ENCODE assay signal across 19 mouse cellular contexts in genomic region chr8:77775526-77775925, GRCm38 (mm10). TPM values are rescaled to one million over a fixed set of nuclear protein-coding genes. Genes with fewer than 3 reads are reported as not detected.
"Had no signal": no experiment of that assay in that cellular context is flagged by ENCODE, and none has a peak within 500 bp of the region (broad histone marks: within the 10 kb centered on the region; RNA-seq: fewer than 3 reads in every experiment).

No protein-coding gene starts in this region.

- ATAC-seq: liver, postnatal 0 days had no signal

- H3K9ac ChIP-seq: limb, embryonic 12.5 days; limb, embryonic 15.5 days; liver, embryonic 14.5 days; liver, postnatal 0 days; lung, embryonic 14.5 days; neural tube, embryonic 13.5 days had no signal

- H3K36me3 ChIP-seq: limb, embryonic 12.5 days; limb, embryonic 15.5 days; midbrain, embryonic 10.5 days; neural tube, embryonic 13.5 days had no signal

- H3K4me3 ChIP-seq: limb, embryonic 12.5 days; limb, embryonic 15.5 days; megakaryocyte, embryonic 14.5 days; midbrain, embryonic 10.5 days; neural tube, embryonic 13.5 days had no signal

- H3K27me3 ChIP-seq: limb, embryonic 12.5 days; limb, embryonic 15.5 days; megakaryocyte, embryonic 14.5 days; neural tube, embryonic 13.5 days had no signal

- H3K9me3 ChIP-seq: limb, embryonic 12.5 days; limb, embryonic 15.5 days; midbrain, embryonic 10.5 days; neural tube, embryonic 13.5 days had no signal

- H3K4me2 ChIP-seq: limb, embryonic 12.5 days; limb, embryonic 15.5 days; liver, embryonic 11.5 days; lung, embryonic 14.5 days; neural tube, embryonic 13.5 days had no signal

- H3K4me1 ChIP-seq: limb, embryonic 12.5 days; limb, embryonic 15.5 days; megakaryocyte, embryonic 14.5 days; midbrain, embryonic 10.5 days; neural tube, embryonic 13.5 days had no signal

- DNase-seq: kidney, postnatal 10 days; liver, postnatal 0 days; lung, embryonic 14.5 days; midbrain, embryonic 14.5 days; retina, postnatal 1 day; right cerebral cortex, postnatal 25 days; spleen, adult 18-20 months; thymus, adult 2 months; thymus, postnatal 14 days; thymus, postnatal 4 days had no signal

- H3K27ac ChIP-seq: limb, embryonic 12.5 days; limb, embryonic 15.5 days; liver, embryonic 14.5 days; macrophage; midbrain, embryonic 10.5 days; neural tube, embryonic 13.5 days had no signal

RNA-seq across cellular contexts. Expression of gene Ednra, which starts 51.3 kb away (rescaled TPM):
- total RNA-seq: neutrophil, adult 5-6 weeks had no signal
- polyA plus RNA-seq: macrophage had no signal
